Mouse (Mus musculus): Measurements from ENCODE around the gene Wiz.

GRCm38 (mm10) chr17:32341102-32341501 lies 48.1 kb downstream of the Wiz start:
- TF ChIP-seq USF1 (IDR thresholded peaks at IDR 0.05; ENCODE audit: low read depth, low read length) (no peak), MYC (IDR thresholded peaks at IDR 0.05; ENCODE audit: low read depth, low read length) (no peak), BHLHE40 (IDR thresholded peaks at IDR 0.05; ENCODE audit: low read depth, low read length) (no peak)

Data from CH12.LX (cell line).